Mouse (Mus musculus): ENCODE measurements around the gene 2310050C09Rik. TPM values are rescaled to one million over a fixed set of nuclear protein-coding genes. Genes with fewer than 3 reads are reported as not detected.

Gene 2310050C09Rik
- polyA plus RNA-seq, 1 experiment from 2014 or later, result 0.25 TPM

Other genes starting within 250 kb of the 2310050C09Rik start
- gene Lce6a, start 248.6 kb downstream of the 2310050C09Rik start, polyA plus RNA-seq (2015; fragmentation: Nextera tagmentation; extraction: Ambion mirVana), result 7.3 TPM in 2 replicates
- 6.2 and 8.1 TPM in 2 replicates for gene Lce1a1, start 221.9 kb downstream of the 2310050C09Rik start, polyA plus RNA-seq (2015; fragmentation: Nextera tagmentation; extraction: Ambion mirVana)
- gene Lce1b, start 213.3 kb downstream of the 2310050C09Rik start, polyA plus RNA-seq (2015; fragmentation: Nextera tagmentation; extraction: Ambion mirVana), result 2.0 and 2.4 TPM in 2 replicates
- gene Lce1a2, start 199.9 kb downstream of the 2310050C09Rik start, polyA plus RNA-seq (2015; fragmentation: Nextera tagmentation; extraction: Ambion mirVana), result 8.7 and 11.9 TPM in 2 replicates
- 4.5 and 8.4 TPM in 2 replicates for gene Lce1c, start 191.0 kb downstream of the 2310050C09Rik start, polyA plus RNA-seq (2015; fragmentation: Nextera tagmentation; extraction: Ambion mirVana)
- gene Lce1d, start 183.0 kb downstream of the 2310050C09Rik start, polyA plus RNA-seq (2015; fragmentation: Nextera tagmentation; extraction: Ambion mirVana), result 2.1 and 3.6 TPM in 2 replicates
- gene Lce1e, start 161.1 kb downstream of the 2310050C09Rik start, polyA plus RNA-seq (2015; fragmentation: Nextera tagmentation; extraction: Ambion mirVana), result 1.0 and 2.4 TPM in 2 replicates
- 1.5 and 3.7 TPM in 2 replicates for gene Lce1f, start 149.9 kb downstream of the 2310050C09Rik start, polyA plus RNA-seq (2015; fragmentation: Nextera tagmentation; extraction: Ambion mirVana)
- gene Gm38119, start 131.1 kb downstream of the 2310050C09Rik start, polyA plus RNA-seq (2015; fragmentation: Nextera tagmentation; extraction: Ambion mirVana), result not detected in 2 replicates
- gene Lce1g, start 117.9 kb downstream of the 2310050C09Rik start, polyA plus RNA-seq (2015; fragmentation: Nextera tagmentation; extraction: Ambion mirVana), result 0.56 and 1.8 TPM in 2 replicates
- gene Lce1h, start 105.2 kb downstream of the 2310050C09Rik start, polyA plus RNA-seq (2015; fragmentation: Nextera tagmentation; extraction: Ambion mirVana), result 1.4 and 3.7 TPM in 2 replicates
- 2.4 and 7.3 TPM in 2 replicates for gene Lce1i, start 91.3 kb downstream of the 2310050C09Rik start, polyA plus RNA-seq (2015; fragmentation: Nextera tagmentation; extraction: Ambion mirVana)
- gene Lce1j, start 79.7 kb downstream of the 2310050C09Rik start, polyA plus RNA-seq (2015; fragmentation: Nextera tagmentation; extraction: Ambion mirVana), result 0.74 and 1.5 TPM in 2 replicates
- gene Lce1k, start 62.3 kb downstream of the 2310050C09Rik start, polyA plus RNA-seq (2015; fragmentation: Nextera tagmentation; extraction: Ambion mirVana), result 0.28 and 2.4 TPM in 2 replicates
- gene Kprp, start 43.0 kb downstream of the 2310050C09Rik start, polyA plus RNA-seq (2015; fragmentation: Nextera tagmentation; extraction: Ambion mirVana), result 1.9 and 6.5 TPM in 2 replicates
- 0.45 and 2.5 TPM in 2 replicates for gene Lce1l, start 18.9 kb downstream of the 2310050C09Rik start, polyA plus RNA-seq (2015; fragmentation: Nextera tagmentation; extraction: Ambion mirVana)
- 29.8 and 90.3 TPM in 2 replicates for gene Lce3a, start 56.0 kb upstream of the 2310050C09Rik start, polyA plus RNA-seq (2015; fragmentation: Nextera tagmentation; extraction: Ambion mirVana)
- gene Lce3b, start 62.8 kb upstream of the 2310050C09Rik start, polyA plus RNA-seq (2015; fragmentation: Nextera tagmentation; extraction: Ambion mirVana), result 7.3 and 33.8 TPM in 2 replicates
- gene Lce3c, start 74.3 kb upstream of the 2310050C09Rik start, polyA plus RNA-seq (2015; fragmentation: Nextera tagmentation; extraction: Ambion mirVana), result 15.4 and 56.9 TPM in 2 replicates
- 2.3 and 5.7 TPM in 2 replicates for gene Lce3d, start 87.2 kb upstream of the 2310050C09Rik start, polyA plus RNA-seq (2015; fragmentation: Nextera tagmentation; extraction: Ambion mirVana)
- 12.5 and 39.4 TPM in 2 replicates for gene Lce3e, start 96.8 kb upstream of the 2310050C09Rik start, polyA plus RNA-seq (2015; fragmentation: Nextera tagmentation; extraction: Ambion mirVana)
- gene Lce3f, start 122.0 kb upstream of the 2310050C09Rik start, polyA plus RNA-seq (2015; fragmentation: Nextera tagmentation; extraction: Ambion mirVana), result 81.7 and 147 TPM in 2 replicates
- 71.5 and 108 TPM in 2 replicates for gene Crct1, start 145.5 kb upstream of the 2310050C09Rik start, polyA plus RNA-seq (2015; fragmentation: Nextera tagmentation; extraction: Ambion mirVana)
- 1.4 and 1.7 TPM in 2 replicates for gene Lce1m, start 148.8 kb upstream of the 2310050C09Rik start, polyA plus RNA-seq (2015; fragmentation: Nextera tagmentation; extraction: Ambion mirVana)
- not detected in 2 replicates for gene Gm4858, start 198.6 kb upstream of the 2310050C09Rik start, polyA plus RNA-seq (2015; fragmentation: Nextera tagmentation; extraction: Ambion mirVana)

All from embryonic facial prominence, embryonic 15.5 days (tissue).